Mouse (Mus musculus): ENCODE data around the gene Plk4. TPM values are rescaled to one million over a fixed set of nuclear protein-coding genes. Genes with fewer than 3 reads are reported as not detected.
A peak's percentile ranks its signal among the peaks of the same experiment; 100 is the strongest.
"Not testable (repeated sequence)": the region's sequence is repeated elsewhere in the genome, so short reads cannot be mapped to it uniquely, and the experiment has no call there.

Plk4 gene
- 1 to 10 TPM; 3.5 to 4.2 TPM for total RNA-seq (2021)
- long read RNA-seq, experiment 1, partial matches to known transcripts = 1 of 9 reads
- long read RNA-seq, experiment 1, other reads (novel, unspliced or antisense) = 5 of 9 reads
- long read RNA-seq, experiment 2, partial matches to known transcripts = 0 of 7 reads
- long read RNA-seq, experiment 2, other reads (novel, unspliced or antisense) = 5 of 7 reads

- peak; percentile 95 to 96 for DNase-seq (ENCODE audit: extremely low spot score in 1 of 2, low spot score in 2 of 2)
- intact Hi-C loops (cut with DNase I) = loop anchor here (5.0 kb wide), 1 partner anchor 277 kb away; no protein-coding TSS in a partner anchor
- no peak; the same call in 1 of the 2 replicates for TF ChIP-seq CTCF (IDR thresholded peaks at IDR 0.05)
- Histone ChIP-seq H3K27ac (peak within 1 kb of the TSS; percentile 72), H3K4me3 (peak within 1 kb of the TSS; percentile 93)
Measured at GRCm38 (mm10) chr3:40799530-40800372, at the start of gene Plk4. Gene Plk4, plus strand, starts transcription at chr3:40800019.

GRCm38 (mm10) chr3:40760746-40761145 is 39.1 kb upstream of the Plk4 start:
- intact Hi-C loops (cut with DNase I) = no loop called here
- Histone ChIP-seq H3K27ac (no peak overlapping the region), H3K4me3 (no peak overlapping the region)
- no peak for DNase-seq (ENCODE audit: extremely low spot score in 1 of 2, low spot score in 2 of 2)
- TF ChIP-seq CTCF (IDR thresholded peaks at IDR 0.05) = no peak

GRCm38 (mm10) chr3:40761312-40761711 is 38.5 kb upstream of the Plk4 start:
- DNase-seq (ENCODE audit: extremely low spot score in 1 of 2, low spot score in 2 of 2) = no peak
- H3K27ac ChIP-seq = no peak overlapping the region
- TF ChIP-seq CTCF (IDR thresholded peaks at IDR 0.05) = no peak
- intact Hi-C loops (cut with DNase I) = no loop called here
- no peak overlapping the region for H3K4me3 ChIP-seq

- intact Hi-C loops (cut with DNase I) = loop anchor here (5.0 kb wide), 1 partner anchor 36 kb away; no protein-coding TSS in a partner anchor
- no peak overlapping the region for H3K4me3 ChIP-seq
- no peak for DNase-seq (ENCODE audit: extremely low spot score in 1 of 2, low spot score in 2 of 2)
- no peak overlapping the region for H3K27ac ChIP-seq
- peak; percentile 3; the same call in 1 of the 2 replicates for TF ChIP-seq CTCF (IDR thresholded peaks at IDR 0.05)
Measured at GRCm38 (mm10) chr3:40793783-40794182, 6.0 kb upstream of the Plk4 start.

- Histone ChIP-seq H3K27ac (no peak overlapping the region), H3K4me3 (no peak overlapping the region)
- no peak for TF ChIP-seq CTCF (IDR thresholded peaks at IDR 0.05)
- no peak for DNase-seq (ENCODE audit: extremely low spot score in 1 of 2, low spot score in 2 of 2)
- intact Hi-C loops (cut with DNase I) = loop anchor here (5.0 kb wide), 1 partner anchor 276 kb away; no protein-coding TSS in a partner anchor
Measured at GRCm38 (mm10) chr3:40798054-40798453, 1.8 kb upstream of the Plk4 start.

- Histone ChIP-seq H3K4me3 (no peak overlapping the region), H3K27ac (no peak overlapping the region)
- DNase-seq (ENCODE audit: extremely low spot score in 1 of 2, low spot score in 2 of 2) = no peak
- TF ChIP-seq CTCF (IDR thresholded peaks at IDR 0.05) = peak; percentile 44
- intact Hi-C loops (cut with DNase I) = loop anchor here (5.0 kb wide), 1 partner anchor 276 kb away; no protein-coding TSS in a partner anchor
Measured at GRCm38 (mm10) chr3:40798500-40798899, 1.3 kb upstream of the Plk4 start.

GRCm38 (mm10) chr3:40800373-40800823 is 579 bp downstream of the Plk4 start:
- intact Hi-C loops (cut with DNase I) = no loop called here
- TF ChIP-seq CTCF (IDR thresholded peaks at IDR 0.05) = no peak
- Histone ChIP-seq H3K4me3 (peak overlapping the region; percentile 93), H3K27ac (no peak overlapping the region)
- no peak for DNase-seq (ENCODE audit: extremely low spot score in 1 of 2, low spot score in 2 of 2)

- no peak overlapping the region for H3K27ac ChIP-seq
- no peak for DNase-seq (ENCODE audit: extremely low spot score in 1 of 2, low spot score in 2 of 2)
- no peak overlapping the region for H3K4me3 ChIP-seq
- intact Hi-C loops (cut with DNase I) = no loop called here
- TF ChIP-seq CTCF (IDR thresholded peaks at IDR 0.05) = no peak
Measured at GRCm38 (mm10) chr3:40806871-40807270, 7.1 kb downstream of the Plk4 start.

GRCm38 (mm10) chr3:40808686-40809085 is 8.9 kb downstream of the Plk4 start:
- intact Hi-C loops (cut with DNase I) = no loop called here
- Histone ChIP-seq H3K27ac (no peak overlapping the region), H3K4me3 (no peak overlapping the region)
- no peak for TF ChIP-seq CTCF (IDR thresholded peaks at IDR 0.05)
- no peak for DNase-seq (ENCODE audit: extremely low spot score in 1 of 2, low spot score in 2 of 2)

- no peak overlapping the region for H3K27ac ChIP-seq
- no peak overlapping the region for H3K4me3 ChIP-seq
- intact Hi-C loops (cut with DNase I) = no loop called here
- no peak for DNase-seq (ENCODE audit: extremely low spot score in 1 of 2, low spot score in 2 of 2)
- no peak for TF ChIP-seq CTCF (IDR thresholded peaks at IDR 0.05)
Measured at GRCm38 (mm10) chr3:40809894-40810293, 10.1 kb downstream of the Plk4 start.

- DNase-seq (ENCODE audit: extremely low spot score in 1 of 2, low spot score in 2 of 2) = no peak
- Histone ChIP-seq H3K27ac (no peak overlapping the region), H3K4me3 (no peak overlapping the region)
- intact Hi-C loops (cut with DNase I) = no loop called here
- no peak for TF ChIP-seq CTCF (IDR thresholded peaks at IDR 0.05)
Measured at GRCm38 (mm10) chr3:40813275-40813674, 13.5 kb downstream of the Plk4 start.

GRCm38 (mm10) chr3:40845521-40845920 is 45.7 kb downstream of the Plk4 start:
- not testable (repeated sequence) for DNase-seq (ENCODE audit: extremely low spot score in 1 of 2, low spot score in 2 of 2); H3K27ac ChIP-seq
- peak overlapping the region; percentile 65 for H3K4me3 ChIP-seq
- intact Hi-C loops (cut with DNase I) = loop anchor here (5.0 kb wide), 1 partner anchor 237 kb away; the partner anchor contains the start of gene Pgrmc2

Measured in left cerebral cortex, adult 2 months (tissue).